Mouse (Mus musculus) bone marrow macrophage, adult 2 months (primary cell): ENCODE data around the gene Ube2d3.

ENCODE experiments used
- CTCF ChIP-seq: IDR thresholded peaks from 2 replicates; pipeline ENCODE4 v1.5.1; 2012; ENCODE audit warnings: low read depth, mild to moderate bottlenecking, low read length, moderate library complexity
- POLR2A ChIP-seq: IDR thresholded peaks from 2 replicates; pipeline ENCODE4 v1.6.1; 2012; ENCODE audit warnings: mild to moderate bottlenecking, low read depth, low read length, borderline replicate concordance

DNA sequence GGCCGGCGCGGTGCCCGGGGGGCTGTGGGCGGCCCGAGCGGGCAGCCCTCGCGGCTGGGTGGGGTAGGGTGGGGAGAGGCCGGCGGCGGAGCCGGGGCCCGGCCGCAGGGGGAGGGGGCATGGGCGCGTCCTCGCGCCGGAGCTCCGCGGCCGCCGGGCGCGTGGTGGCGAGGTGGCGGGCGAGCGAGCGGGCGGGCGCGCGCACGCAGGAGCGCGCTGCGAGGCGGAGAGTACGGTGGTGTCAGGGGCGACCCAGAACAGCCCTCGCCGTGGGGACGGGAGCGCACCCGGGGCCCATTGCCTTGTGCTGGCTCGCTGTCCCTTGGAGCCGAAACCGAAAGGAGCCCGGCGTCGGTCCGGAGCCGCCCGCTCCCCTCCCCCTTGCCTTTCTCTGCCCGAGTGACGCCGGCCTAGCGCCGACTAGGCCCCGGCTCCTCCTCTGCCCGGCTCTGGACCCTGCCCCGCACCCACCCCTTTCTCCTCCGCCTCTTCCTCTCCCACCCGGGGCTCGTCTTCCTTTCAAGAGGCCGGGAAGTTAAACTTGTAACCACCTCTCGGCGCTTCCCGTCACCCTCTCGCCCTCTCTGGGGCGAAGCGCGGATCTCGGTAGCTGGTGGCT lies 1.1 kb downstream of the Ube2d3 start:
- TF ChIP-seq CTCF, result no peak
- TF ChIP-seq POLR2A, result no peak
